Mouse (Mus musculus) MEL (cell line): ENCODE measurements around the gene Reg3b.

ENCODE experiments used
- CHD1 ChIP-seq: IDR thresholded peaks from 2 replicates; pipeline ENCODE4 v1.6.1; 2012; ENCODE audit warnings: low read depth, mild to moderate bottlenecking, inconsistent platforms, low read length, improper control_type of control experiment
- CTCF ChIP-seq, 3 experiments: IDR thresholded peaks in 2 of 3; conservative IDR thresholded peaks in 1 of 3; 2 replicates each; pipeline ENCODE4 v1.5.1; 2011 to 2012; ENCODE audit warnings: low read length in 3 of 3, low read depth in 2 of 3, mild to moderate bottlenecking in 2 of 3, improper control_type of control experiment in 1 of 3, inconsistent platforms in 1 of 3, mixed read lengths in 1 of 3, moderate library complexity in 1 of 3; ENCODE audit not compliant: control insufficient read depth in 1 of 3, insufficient read depth in 1 of 3, poor library complexity in 1 of 3, severe bottlenecking in 1 of 3
- E2F4 ChIP-seq: IDR thresholded peaks from 2 replicates; pipeline ENCODE4 v1.6.1; 2011; ENCODE audit warnings: low read depth, low read length, improper control_type of control experiment, borderline replicate concordance
- ELF1 ChIP-seq: IDR thresholded peaks from 2 replicates; pipeline ENCODE4 v1.6.1; 2014; ENCODE audit warnings: low read depth, mild to moderate bottlenecking, inconsistent platforms, low read length, improper control_type of control experiment, moderate library complexity
- EP300 ChIP-seq, 2 experiments: IDR thresholded peaks; 2 replicates each; pipeline ENCODE4 v1.6.1; 2011; ENCODE audit warnings: improper control_type of control experiment in 2 of 2, low read length in 2 of 2, low read depth in 1 of 2, mild to moderate bottlenecking in 1 of 2
- JUND ChIP-seq: IDR thresholded peaks from 2 replicates; pipeline ENCODE4 v1.6.1; 2011; ENCODE audit warnings: low read depth, mild to moderate bottlenecking, improper control_type of control experiment, low read length
- NRF1 ChIP-seq: IDR thresholded peaks from 2 replicates; pipeline ENCODE4 v1.6.1; 2014; ENCODE audit warnings: low read depth, mild to moderate bottlenecking, inconsistent platforms, low read length, improper control_type of control experiment, moderate library complexity; ENCODE audit not compliant: poor library complexity, insufficient read depth, severe bottlenecking
- POLR2A ChIP-seq, 2 experiments: IDR thresholded peaks; 2 replicates each; pipeline ENCODE4 v1.6.1; 2011 to 2012; ENCODE audit warnings: low read length in 2 of 2, mild to moderate bottlenecking in 2 of 2, control low read depth in 1 of 2, improper control_type of control experiment in 1 of 2, low read depth in 1 of 2, moderate library complexity in 1 of 2; ENCODE audit not compliant: control insufficient read depth in 1 of 2, insufficient read depth in 1 of 2, poor library complexity in 1 of 2
- POLR2AphosphoS2 ChIP-seq: IDR thresholded peaks from 2 replicates; pipeline ENCODE4 v1.6.1; 2011; ENCODE audit warnings: low read length, improper control_type of control experiment
- USF2 ChIP-seq, 2 experiments: IDR thresholded peaks; 2 replicates each; pipeline ENCODE4 v1.6.1; 2011 to 2012; ENCODE audit warnings: improper control_type of control experiment in 2 of 2, low read length in 2 of 2, borderline replicate concordance in 1 of 2, inconsistent platforms in 1 of 2, low read depth in 1 of 2, mild to moderate bottlenecking in 1 of 2; ENCODE audit not compliant: insufficient read depth in 1 of 2
- ZC3H11A ChIP-seq: IDR thresholded peaks from 2 replicates; pipeline ENCODE4 v1.6.1; 2012; ENCODE audit warnings: low read depth, mild to moderate bottlenecking, inconsistent platforms, low read length, improper control_type of control experiment
- ZNF384 ChIP-seq: IDR thresholded peaks from 2 replicates; pipeline ENCODE4 v1.6.1; 2012; ENCODE audit warnings: low read depth, mild to moderate bottlenecking, inconsistent platforms, low read length, improper control_type of control experiment

DNA sequence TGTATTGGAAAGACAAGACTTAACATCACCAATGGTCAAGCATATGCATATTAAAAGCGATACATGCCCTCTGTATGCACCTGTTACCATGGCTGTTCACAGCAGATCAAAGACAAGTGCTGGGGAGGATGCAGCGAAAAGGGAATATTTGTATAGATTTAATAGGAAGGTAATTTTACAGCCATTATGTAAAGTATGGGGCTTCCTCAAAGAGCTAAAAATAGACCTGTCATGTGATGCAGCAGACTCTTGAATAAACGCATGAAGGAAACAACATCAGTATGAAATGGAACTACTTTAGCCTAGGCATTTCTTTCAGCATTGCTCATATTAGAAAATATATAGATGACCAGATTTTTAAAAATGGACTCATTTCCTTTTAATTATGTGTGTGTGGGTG, 15.2 kb downstream of the Reg3b start:
- no peak for TF ChIP-seq CTCF (IDR thresholded peaks at IDR 0.05 in 2 of 3, conservative IDR thresholded peaks at IDR 0.05 in 1 of 3; ENCODE audit: control insufficient read depth in 1 of 3, insufficient read depth in 1 of 3, low read depth in 2 of 3, low read length in 3 of 3, poor library complexity in 1 of 3, severe bottlenecking in 1 of 3)
- no peak for TF ChIP-seq POLR2A (IDR thresholded peaks at IDR 0.05; ENCODE audit: control insufficient read depth in 1 of 2, insufficient read depth in 1 of 2, low read depth in 1 of 2, low read length in 2 of 2, poor library complexity in 1 of 2)
- TF ChIP-seq JUND, result no peak
- no peak for TF ChIP-seq EP300 (IDR thresholded peaks at IDR 0.05; ENCODE audit: low read depth in 1 of 2, low read length in 2 of 2)
- no peak for TF ChIP-seq USF2 (IDR thresholded peaks at IDR 0.05; ENCODE audit: borderline replicate concordance in 1 of 2, insufficient read depth in 1 of 2, low read depth in 1 of 2, low read length in 2 of 2)
- no peak for TF ChIP-seq ZC3H11A
- TF ChIP-seq NRF1, result no peak
- no peak for TF ChIP-seq ZNF384
- TF ChIP-seq ELF1, result no peak
- no peak for TF ChIP-seq E2F4
- TF ChIP-seq POLR2AphosphoS2, result no peak
- no peak for TF ChIP-seq CHD1
